Mouse (Mus musculus) heart, embryonic 14.5 days (tissue): Measurements from ENCODE around the gene Sox5. TPM values are rescaled to one million over a fixed set of nuclear protein-coding genes. Genes with fewer than 3 reads are reported as not detected.

Source experiments
- ATAC-seq: fragments of 200-750 bp; cut with Nextera tagmentation; 2 replicates; pipeline ENCODE4 v1.8.0; 2017; ENCODE audit warnings: low read depth, moderate TSS enrichment; ENCODE audit not compliant: insufficient number of reproducible peaks, insufficient read depth, low FRiP score
- H3K27ac ChIP-seq, 2 experiments: fragments of 200-500 bp in 1 of 2; fragments of 300-500 bp in 1 of 2; sonication (generic) in 1 of 2; replicated peaks in 1 of 2; 2 replicates each; pipeline ENCODE4 v1.5.1; 2012 to 2014; ENCODE audit warnings: low read depth in 2 of 2, low read length in 2 of 2, control low read depth in 1 of 2, mild to moderate bottlenecking in 1 of 2, mixed read lengths in 1 of 2; ENCODE audit not compliant: control insufficient read depth in 1 of 2, insufficient read depth in 1 of 2
- H3K27me3 ChIP-seq: fragments of 300-500 bp; sonication (generic); 2 replicates; pipeline ENCODE4 v1.6.1; 2014; ENCODE audit warnings: mild to moderate bottlenecking, low read length, control low read depth; ENCODE audit not compliant: control insufficient read depth, insufficient read depth
- H3K36me3 ChIP-seq: fragments of 300-500 bp; sonication (generic); 2 replicates; pipeline ENCODE4 v1.6.1; 2014; ENCODE audit warnings: mild to moderate bottlenecking, control low read depth, low read length, mixed read lengths; ENCODE audit not compliant: control insufficient read depth, insufficient read depth
- H3K4me1 ChIP-seq, 2 experiments: fragments of 200-500 bp in 1 of 2; fragments of 300-500 bp in 1 of 2; sonication (generic) in 1 of 2; 2 replicates each; pipeline ENCODE4 v1.6.1; 2012 to 2014; ENCODE audit warnings: low read length in 2 of 2, control low read depth in 1 of 2, mixed read lengths in 1 of 2; ENCODE audit not compliant: control insufficient read depth in 2 of 2, insufficient read depth in 2 of 2
- H3K4me2 ChIP-seq: fragments of 300-500 bp; sonication (generic); 2 replicates; pipeline ENCODE4 v1.6.1; 2014; ENCODE audit warnings: mild to moderate bottlenecking, low read length
- H3K4me3 ChIP-seq, 2 experiments: fragments of 200-500 bp in 1 of 2; fragments of 300-500 bp in 1 of 2; sonication (generic) in 1 of 2; 2 replicates each; pipeline ENCODE4 v1.5.1; 2012 to 2014; ENCODE audit warnings: low read length in 2 of 2, mild to moderate bottlenecking in 2 of 2, control low read depth in 1 of 2, low read depth in 1 of 2, moderate library complexity in 1 of 2; ENCODE audit not compliant: control insufficient read depth in 1 of 2, insufficient read depth in 1 of 2
- H3K9ac ChIP-seq: fragments of 300-500 bp; sonication (generic); 2 replicates; pipeline ENCODE4 v1.6.1; 2014; ENCODE audit warnings: mild to moderate bottlenecking, low read length
- H3K9me3 ChIP-seq: fragments of 300-500 bp; sonication (generic); 2 replicates; pipeline ENCODE4 v1.6.1; 2016; ENCODE audit warnings: low read length, control low read depth; ENCODE audit not compliant: control insufficient read depth
- WGBS: fragments of 180-500 bp; shearing (Covaris S2); extraction: QIAGEN DNeasy Blood & Tissue Kit; methylation state at CpG from one replicate; pipeline ENCODE4 v1.1.7; 2014; 5-methylcytosine and 5-hydroxymethylcytosine counted together
- polyA plus RNA-seq: library from polyadenylated mRNA; unstranded; fragments of >200 nt; fragmentation: Nextera tagmentation; extraction: Ambion mirVana; gene quantifications from 2 replicates; pipeline ENCODE4 v1.2.1, GENCODE M21; 2014

Sox5 gene
- polyA plus RNA-seq, 1 experiment from 2014 or later, result 10.6 TPM

DNA sequence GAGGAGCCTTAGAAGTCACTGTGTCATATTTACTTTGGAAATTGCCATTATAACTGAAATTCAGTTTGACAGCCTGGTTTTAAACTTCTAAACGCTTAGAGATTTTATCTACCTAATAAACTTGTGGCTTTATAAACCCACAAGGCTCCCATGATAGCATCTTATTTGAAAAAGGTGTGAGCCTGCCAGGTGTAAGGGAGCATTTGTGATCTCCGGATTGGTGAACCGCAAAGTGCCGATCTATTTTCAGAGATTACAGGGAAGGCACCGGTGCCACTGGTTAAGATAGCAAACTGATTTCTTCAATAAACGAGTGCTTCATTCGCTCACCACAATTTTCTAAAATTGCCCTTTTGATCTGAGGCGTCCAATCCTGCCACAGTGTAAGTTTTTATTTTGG, 107.9 kb downstream of the Sox5 start:
- ATAC-seq, result no peak
- no peak overlapping the region for H3K27ac ChIP-seq
- no peaks in the 10 kb centered on the region for H3K36me3 ChIP-seq
- WGBS, result 82% methylated on average over 8 of the region's 8 CpGs
- H3K4me2 ChIP-seq, result no peak overlapping the region
- no peak overlapping the region for H3K9ac ChIP-seq
- no peaks in the 10 kb centered on the region for H3K27me3 ChIP-seq
- no peaks in the 10 kb centered on the region for H3K9me3 ChIP-seq
- no peaks in the 10 kb centered on the region for H3K4me1 ChIP-seq
- no peak overlapping the region for H3K4me3 ChIP-seq

DNA sequence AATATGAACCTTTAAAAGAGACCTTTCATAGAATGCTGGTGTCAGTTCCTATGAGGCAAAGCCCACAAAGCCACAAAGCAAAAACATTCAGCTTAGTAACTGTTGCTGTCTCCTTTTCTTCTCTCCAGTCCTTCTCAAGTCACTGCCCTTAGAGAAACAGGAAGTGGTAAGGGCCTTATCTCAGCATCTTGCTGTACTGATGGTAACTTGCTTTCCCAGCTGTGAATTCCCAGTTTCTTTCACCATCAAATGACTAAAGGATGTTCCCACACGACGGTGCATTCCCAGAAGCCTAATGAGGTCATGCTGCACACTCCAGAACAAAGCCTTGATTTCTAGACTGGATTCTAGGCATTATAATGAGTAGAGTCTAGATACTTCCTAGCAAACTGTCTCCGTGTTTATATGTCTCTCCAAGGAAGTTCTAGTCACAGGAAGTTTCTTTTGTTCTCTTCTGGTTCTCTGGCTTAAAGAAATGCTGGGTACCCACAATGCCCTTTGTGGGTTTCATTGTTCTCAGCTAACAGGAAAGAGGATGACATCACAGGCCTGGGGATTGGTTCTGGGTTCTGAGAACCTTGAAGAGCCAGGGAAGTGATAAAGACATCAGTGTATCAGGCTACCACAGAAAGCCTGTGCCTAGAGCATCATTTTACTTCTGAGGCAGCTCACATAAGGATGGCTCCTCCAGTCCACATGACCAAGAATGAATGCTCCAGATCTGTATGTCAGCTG, 111.2 kb downstream of the Sox5 start:
- no peaks in the 10 kb centered on the region for H3K27me3 ChIP-seq
- H3K9ac ChIP-seq, result no peak overlapping the region
- H3K9me3 ChIP-seq, result peaks cover 4% of the 10 kb centered on the region
- no peak overlapping the region for H3K27ac ChIP-seq
- H3K4me3 ChIP-seq, result no peak overlapping the region
- 56% methylated on average over 3 of the region's 3 CpGs for WGBS
- no peaks in the 10 kb centered on the region for H3K4me1 ChIP-seq
- no peak for ATAC-seq
- no peaks in the 10 kb centered on the region for H3K36me3 ChIP-seq
- H3K4me2 ChIP-seq, result no peak overlapping the region

DNA sequence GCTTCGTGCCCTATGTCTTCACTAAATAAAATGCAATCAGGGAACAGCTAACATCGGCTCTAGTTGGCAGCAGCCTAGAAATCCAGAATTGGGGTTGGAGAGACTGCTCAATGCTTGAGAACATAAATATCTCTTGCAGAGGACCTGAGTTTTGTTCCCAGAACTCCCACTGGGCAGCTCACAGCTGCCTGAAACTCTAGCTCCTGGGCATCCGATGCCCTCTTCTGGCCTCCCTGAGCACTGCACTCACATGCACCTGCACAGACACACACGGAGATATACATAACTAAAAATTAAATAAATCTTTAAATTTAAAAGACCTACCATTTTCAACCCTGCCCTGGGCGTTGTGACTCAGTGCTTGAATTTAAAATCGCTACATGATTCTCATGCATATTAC, 115.2 kb downstream of the Sox5 start:
- ATAC-seq, result no peak
- H3K4me2 ChIP-seq, result no peak overlapping the region
- H3K4me3 ChIP-seq, result no peak overlapping the region
- H3K4me1 ChIP-seq, result no peaks in the 10 kb centered on the region
- WGBS, result 93% methylated on average over 6 of the region's 6 CpGs
- H3K9me3 ChIP-seq, result peaks cover 4% of the 10 kb centered on the region
- H3K9ac ChIP-seq, result no peak overlapping the region
- H3K36me3 ChIP-seq, result no peaks in the 10 kb centered on the region
- no peak overlapping the region for H3K27ac ChIP-seq
- H3K27me3 ChIP-seq, result no peaks in the 10 kb centered on the region

DNA sequence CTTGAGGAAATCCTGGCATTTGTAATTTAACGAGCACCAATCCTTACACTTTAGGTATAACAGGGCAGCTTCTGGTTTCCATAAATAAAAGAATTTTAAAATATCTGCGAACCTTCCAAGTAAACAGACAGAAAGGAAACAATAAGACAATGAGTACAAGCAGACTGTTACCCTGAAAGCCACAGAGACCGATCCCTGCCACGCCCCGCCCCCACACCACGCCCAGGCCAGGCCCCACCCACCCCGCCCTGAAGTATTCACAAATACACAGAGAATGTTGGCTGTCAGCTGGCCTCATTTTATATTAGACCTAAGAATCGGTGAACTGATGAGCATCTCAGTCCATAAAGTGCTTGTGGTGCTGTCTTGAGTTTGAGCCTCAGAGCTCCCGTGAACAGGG, 117.0 kb downstream of the Sox5 start:
- Histone ChIP-seq H3K36me3 (no peaks in the 10 kb centered on the region), H3K27ac (no peak overlapping the region), H3K9ac (no peak overlapping the region), H3K4me1 (no peaks in the 10 kb centered on the region), H3K27me3 (no peaks in the 10 kb centered on the region), H3K9me3 (peaks cover 4% of the 10 kb centered on the region), H3K4me2 (no peak overlapping the region), H3K4me3 (no peak overlapping the region)
- WGBS, result 78% methylated on average over 9 of the region's 9 CpGs
- no peak for ATAC-seq

DNA sequence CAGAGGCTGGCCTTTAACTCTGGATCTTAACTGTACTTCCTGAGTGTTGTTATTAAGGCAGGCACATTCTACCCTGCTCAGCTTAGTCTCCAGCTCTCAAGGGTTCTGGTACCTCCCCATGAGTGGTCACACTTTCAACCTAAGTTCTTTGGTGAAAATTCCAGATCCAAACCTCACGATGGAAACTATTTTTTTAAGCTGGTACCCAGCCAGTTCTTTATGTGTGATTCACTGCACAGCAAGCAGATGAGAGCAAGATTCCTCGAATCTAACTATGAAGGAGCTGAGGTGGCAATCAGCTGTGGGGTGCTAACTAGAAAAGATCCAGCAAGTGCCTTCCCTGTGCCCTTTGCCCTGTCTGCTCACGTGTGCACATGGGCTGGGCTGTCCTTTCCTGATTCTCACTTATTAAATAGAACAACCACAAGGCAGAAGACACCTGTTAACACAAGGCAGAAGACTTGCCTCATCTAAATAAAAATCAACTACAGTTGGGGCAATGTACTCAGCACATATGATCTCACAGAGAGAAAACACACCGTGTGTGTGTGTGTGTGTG, 118.2 kb downstream of the Sox5 start:
- H3K36me3 ChIP-seq, result no peaks in the 10 kb centered on the region
- H3K4me1 ChIP-seq, result peaks cover 0 to 5% of the 10 kb centered on the region in 2 experiments; a peak in 2 of 4 replicates
- ATAC-seq, result no peak
- H3K9ac ChIP-seq, result no peak overlapping the region
- no peak overlapping the region for H3K4me2 ChIP-seq
- no peak overlapping the region for H3K27ac ChIP-seq
- H3K4me3 ChIP-seq, result no peak overlapping the region
- no peaks in the 10 kb centered on the region for H3K27me3 ChIP-seq
- WGBS, result 67% methylated on average over 4 of the region's 4 CpGs
- H3K9me3 ChIP-seq, result peaks cover 4% of the 10 kb centered on the region

DNA sequence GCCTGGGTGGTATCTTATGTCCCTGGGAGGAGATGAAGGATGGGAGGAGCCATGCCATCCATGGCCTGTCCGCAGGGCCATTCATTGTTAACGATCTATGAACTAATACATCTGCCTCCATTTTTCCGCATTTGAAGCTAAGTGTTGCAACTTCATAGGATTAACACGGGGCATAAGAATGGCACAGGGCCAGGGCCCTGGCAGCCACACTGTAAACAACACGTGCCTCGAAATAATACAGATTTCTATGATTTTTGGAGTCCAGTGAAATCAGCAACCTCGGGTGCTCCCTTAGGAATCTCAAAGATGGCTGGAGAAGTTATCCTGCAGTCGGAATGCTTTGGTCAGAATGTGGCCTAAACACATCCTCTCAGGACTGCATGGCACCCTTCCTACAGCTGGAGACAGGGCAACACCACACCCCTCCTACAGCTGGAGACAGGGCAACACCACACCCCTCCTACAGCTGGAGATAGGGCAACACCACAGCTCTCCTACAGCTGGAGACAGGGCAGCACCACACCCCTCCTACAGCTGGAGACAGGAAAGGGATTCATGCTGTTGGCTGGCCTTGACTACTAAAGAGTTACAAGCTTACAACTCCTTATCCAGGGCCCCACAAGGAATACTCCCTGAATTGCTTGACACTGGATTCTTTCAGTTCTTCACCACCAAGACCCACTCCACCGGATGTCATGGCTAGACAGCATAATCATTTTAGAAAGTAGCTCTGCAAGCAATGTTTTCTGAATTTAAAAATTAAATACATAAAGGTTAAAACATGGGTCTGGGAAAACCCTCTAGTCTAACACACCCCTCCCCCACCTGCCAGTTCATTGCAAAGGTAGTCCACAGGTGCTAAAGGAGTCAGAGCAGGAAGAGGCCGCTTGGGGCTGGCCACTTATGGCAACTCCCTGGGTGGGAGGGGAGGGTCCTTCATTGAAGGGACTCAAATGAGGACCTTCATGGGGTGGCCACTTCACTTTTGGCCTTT, 122.4 kb downstream of the Sox5 start:
- ATAC-seq, result no peak
- 75% methylated on average over 10 of the region's 10 CpGs for WGBS

DNA sequence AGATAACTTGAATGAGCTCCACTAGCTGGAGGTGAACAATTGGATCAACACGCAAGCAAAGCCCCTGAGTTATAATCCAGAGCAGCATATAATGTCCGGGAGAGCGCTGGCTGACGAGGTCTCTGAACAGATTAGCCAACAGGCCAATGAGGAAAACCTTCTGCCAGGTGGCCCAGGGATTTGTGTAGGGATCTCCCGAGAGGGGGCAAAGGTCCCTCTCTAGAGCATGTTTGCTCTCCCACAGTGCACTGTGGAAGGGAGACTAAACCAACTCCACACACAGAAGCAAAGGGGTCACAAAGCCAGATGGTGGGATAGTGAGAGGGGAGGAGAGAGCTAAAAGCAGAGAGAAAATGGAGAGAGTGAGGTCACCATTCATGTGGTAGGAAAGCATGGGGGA, 128.9 kb downstream of the Sox5 start:
- no peak overlapping the region for H3K9ac ChIP-seq
- H3K36me3 ChIP-seq, result no peaks in the 10 kb centered on the region
- H3K4me2 ChIP-seq, result no peak overlapping the region
- no peaks in the 10 kb centered on the region for H3K9me3 ChIP-seq
- no peak for ATAC-seq
- peaks cover 4 to 6% of the 10 kb centered on the region in 2 experiments for H3K4me1 ChIP-seq
- H3K27ac ChIP-seq, result no peak overlapping the region
- 82% methylated on average over 5 of the region's 5 CpGs for WGBS
- no peak overlapping the region for H3K4me3 ChIP-seq
- H3K27me3 ChIP-seq, result no peaks in the 10 kb centered on the region

More for the DNA sequence above, 122.4 kb downstream of the Sox5 start:
- Histone ChIP-seq H3K9me3 (no peaks in the 10 kb centered on the region), H3K4me2 (no peak overlapping the region), H3K4me3 (no peak overlapping the region), H3K27me3 (no peaks in the 10 kb centered on the region), H3K4me1 (peaks cover 0 to 5% of the 10 kb centered on the region in 2 experiments; a peak in 2 of 4 replicates), H3K9ac (no peak overlapping the region), H3K27ac (no peak overlapping the region), H3K36me3 (no peaks in the 10 kb centered on the region)
